Mouse (Mus musculus) stomach, postnatal 0 days (tissue): ENCODE measurements around the gene Rdh7. TPM values are rescaled to one million over a fixed set of nuclear protein-coding genes. Genes with fewer than 3 reads are reported as not detected.

Experiments used
- ATAC-seq: fragments of 200-750 bp; cut with Nextera tagmentation; 2 replicates; pipeline ENCODE4 v1.8.0; 2017; ENCODE audit not compliant: low FRiP score, low TSS enrichment
- DNase-seq: peaks from one replicate; pipeline ENCODE4 v3.0.0-alpha.2; 2016; ENCODE audit warnings: low spot score
- H3K27ac ChIP-seq: fragments of 300-500 bp; sonication (generic); replicated peaks from 2 replicates; pipeline ENCODE4 v1.5.1; 2014; ENCODE audit warnings: mild to moderate bottlenecking, control low read depth
- H3K27me3 ChIP-seq: fragments of 300-500 bp; sonication (generic); 2 replicates; pipeline ENCODE4 v1.6.1; 2014; ENCODE audit warnings: low read length; ENCODE audit not compliant: control insufficient read depth, insufficient read depth
- H3K36me3 ChIP-seq: fragments of 300-500 bp; sonication (generic); 2 replicates; pipeline ENCODE4 v1.6.1; 2014; ENCODE audit warnings: low read length, mixed read lengths; ENCODE audit not compliant: control insufficient read depth, insufficient read depth
- H3K4me1 ChIP-seq: fragments of 300-500 bp; sonication (generic); replicated peaks from 2 replicates; pipeline ENCODE4 v1.6.1; 2014; ENCODE audit warnings: antibody characterized with exemption; ENCODE audit not compliant: control insufficient read depth, insufficient read depth
- H3K4me2 ChIP-seq: fragments of 300-500 bp; sonication (generic); replicated peaks from 2 replicates; pipeline ENCODE4 v1.6.1; 2014; ENCODE audit warnings: low read depth, mild to moderate bottlenecking, control low read depth, moderate library complexity
- H3K4me3 ChIP-seq: fragments of 300-500 bp; sonication (generic); 2 replicates; pipeline ENCODE4 v1.5.1; 2014; ENCODE audit warnings: low read depth, low read length, control low read depth
- H3K9ac ChIP-seq: fragments of 300-500 bp; sonication (generic); 2 replicates; pipeline ENCODE4 v1.6.1; 2014; ENCODE audit warnings: mild to moderate bottlenecking, low read length, control low read depth, mixed read lengths
- H3K9me3 ChIP-seq: fragments of 300-500 bp; sonication (generic); 2 replicates; pipeline ENCODE4 v1.6.1; 2016; ENCODE audit warnings: low read length; ENCODE audit not compliant: control insufficient read depth
- CTCF ChIP-seq: IDR thresholded peaks from 2 replicates; pipeline ENCODE4 v1.5.1; 2016; ENCODE audit warnings: antibody characterized with exemption, low read depth, mild to moderate bottlenecking, moderate library complexity
- EP300 ChIP-seq: optimal IDR thresholded peaks from 2 replicates; pipeline ENCODE3; 2016; ENCODE audit warnings: antibody characterized with exemption
- WGBS: fragments of 180-500 bp; shearing (Covaris S2); extraction: QIAGEN DNeasy Blood & Tissue Kit; methylation state at CpG from one replicate; pipeline ENCODE4 v1.1.7; 2014; 5-methylcytosine and 5-hydroxymethylcytosine counted together
- polyA plus RNA-seq: library from polyadenylated mRNA; unstranded; fragments of >200 nt; fragmentation: Nextera tagmentation; extraction: Ambion mirVana; gene quantifications from 2 replicates; pipeline ENCODE4 v1.2.1, GENCODE M21; 2015

Rdh7 gene
- polyA plus RNA-seq, 1 experiment from 2014 or later, result 1.9 TPM

DNA sequence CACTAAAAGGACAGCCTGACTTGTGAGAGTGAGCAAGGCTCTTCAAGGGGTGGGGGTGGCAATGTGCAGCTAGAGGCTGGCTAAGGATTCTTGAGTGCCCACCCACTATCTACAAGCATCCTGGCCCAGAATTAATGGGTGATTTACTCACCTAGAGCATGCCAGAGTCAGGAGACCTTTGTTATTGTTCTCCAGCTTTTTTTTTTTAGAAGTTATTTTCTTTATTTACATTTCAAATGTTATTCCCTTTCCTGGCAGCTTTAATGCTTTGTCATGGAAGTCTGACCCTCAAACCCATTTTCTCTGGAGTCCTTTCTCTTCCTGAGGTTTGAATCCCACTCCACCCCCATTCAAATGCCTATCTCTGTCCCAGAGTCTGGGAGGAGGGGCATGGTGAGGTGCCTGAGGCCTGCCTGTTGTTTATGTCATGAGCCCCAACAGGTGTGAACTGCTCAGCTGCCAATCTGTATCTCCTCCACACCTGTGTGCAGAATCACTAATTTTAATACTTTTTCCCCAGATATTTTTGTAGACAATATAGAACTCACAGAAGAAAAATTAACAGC, 18.9 kb upstream of the Rdh7 start:
- Histone ChIP-seq H3K9ac (no peak overlapping the region), H3K9me3 (no peaks in the 10 kb centered on the region), H3K4me2 (no peak overlapping the region), H3K27ac (no peak overlapping the region), H3K4me1 (no peaks in the 10 kb centered on the region), H3K36me3 (no peaks in the 10 kb centered on the region), H3K4me3 (no peak overlapping the region), H3K27me3 (no peaks in the 10 kb centered on the region)
- TF ChIP-seq CTCF, result no peak
- DNase-seq (no peak), ATAC-seq (no peak)

DNA sequence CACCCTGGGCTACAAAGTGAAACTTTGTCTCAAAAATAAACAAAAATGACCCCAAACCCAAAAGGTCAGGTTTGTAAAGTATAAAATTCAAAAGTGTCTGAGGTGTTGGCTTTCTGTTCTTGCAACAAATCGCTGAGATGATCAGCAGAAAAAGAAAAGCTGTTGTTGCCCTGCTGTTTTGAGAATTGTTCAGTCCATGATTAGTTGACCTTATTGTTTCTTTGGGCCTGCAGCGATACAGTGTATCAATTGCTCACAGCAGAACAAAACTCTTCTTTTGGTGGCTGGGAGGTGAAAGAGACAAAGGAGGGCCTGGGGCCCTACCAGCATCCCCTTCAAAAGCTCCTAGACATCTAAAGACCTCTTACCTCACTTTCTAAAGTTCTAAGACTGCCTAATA, 17.5 kb upstream of the Rdh7 start:
- WGBS, result 78% methylated on average over 2 of the region's 2 CpGs
- DNase-seq, result no peak
- Histone ChIP-seq H3K27me3 (no peaks in the 10 kb centered on the region), H3K9me3 (no peaks in the 10 kb centered on the region), H3K4me2 (no peak overlapping the region), H3K27ac (no peak overlapping the region), H3K36me3 (no peaks in the 10 kb centered on the region), H3K4me3 (no peak overlapping the region), H3K9ac (no peak overlapping the region), H3K4me1 (no peaks in the 10 kb centered on the region)
- TF ChIP-seq EP300 (no peak), CTCF (no peak)
- no peak for ATAC-seq

DNA sequence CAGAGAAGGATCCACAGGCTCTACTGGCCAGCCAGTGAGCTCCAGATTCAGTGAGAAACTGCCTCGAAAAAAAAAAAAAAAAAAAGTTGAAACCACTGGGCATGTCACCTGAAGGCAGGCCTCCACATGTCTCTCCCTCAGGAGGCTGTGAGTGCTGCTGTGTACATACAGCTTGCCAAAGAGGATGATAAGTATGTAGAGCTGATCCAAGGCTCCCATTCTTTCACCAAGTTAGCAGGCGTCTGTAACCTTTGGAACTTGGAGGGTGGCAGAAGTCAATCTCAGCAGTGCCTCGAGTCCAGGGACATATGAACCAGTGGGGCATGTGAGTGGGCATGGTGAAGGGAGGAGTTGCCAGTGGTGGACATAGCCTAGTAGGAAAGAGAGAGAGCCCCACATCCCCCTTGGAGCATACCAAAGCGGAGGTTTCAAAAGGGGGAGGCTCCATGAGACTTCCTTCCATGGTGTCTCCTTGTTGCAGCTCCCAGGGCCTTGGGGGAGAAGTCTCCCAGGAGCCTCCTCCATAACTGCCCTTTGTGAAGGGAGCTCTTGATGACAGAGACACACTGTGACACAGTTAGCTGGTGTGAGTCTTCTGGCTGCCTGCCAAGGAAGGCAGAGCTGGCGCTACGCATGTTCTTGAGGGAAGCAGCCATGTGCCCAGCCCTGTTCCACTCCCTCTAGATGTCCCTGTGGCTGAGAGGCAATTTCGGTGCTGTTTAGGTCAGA, 16.3 kb upstream of the Rdh7 start:
- 38% methylated on average over 7 of the region's 7 CpGs for WGBS
- no peak overlapping the region for H3K4me2 ChIP-seq
- no peaks in the 10 kb centered on the region for H3K4me1 ChIP-seq
- peak overlapping the region; percentile 78 for H3K27ac ChIP-seq
- H3K27me3 ChIP-seq, result no peaks in the 10 kb centered on the region
- H3K4me3 ChIP-seq, result no peak overlapping the region
- ATAC-seq (peak; percentile 89), DNase-seq (peak; percentile 75)
- no peak for TF ChIP-seq CTCF
- no peaks in the 10 kb centered on the region for H3K9me3 ChIP-seq
- H3K9ac ChIP-seq, result no peak overlapping the region
- no peaks in the 10 kb centered on the region for H3K36me3 ChIP-seq

DNA sequence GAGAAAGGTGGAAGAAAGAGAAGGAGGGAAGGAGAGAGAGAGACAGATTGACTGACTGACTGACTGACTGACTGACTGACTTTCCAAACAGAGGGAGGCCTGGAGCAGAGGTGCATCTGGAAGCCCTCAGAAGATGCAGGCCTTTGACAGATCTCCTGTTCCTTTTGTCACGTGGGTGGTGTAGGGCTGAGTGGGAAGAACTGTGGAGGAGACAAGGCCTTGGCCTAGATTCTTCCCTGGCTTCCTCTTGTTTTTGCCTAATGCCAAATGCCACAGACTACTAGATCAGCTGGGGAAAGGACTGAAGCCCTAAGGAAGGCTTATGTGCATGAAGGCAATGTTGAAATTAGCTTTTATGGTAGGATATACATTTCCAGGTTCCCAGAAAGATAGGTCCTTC, 14.5 kb upstream of the Rdh7 start:
- ATAC-seq (no peak), DNase-seq (no peak)
- no peak overlapping the region for H3K4me2 ChIP-seq
- 58% methylated on average over 1 of the region's 1 CpGs for WGBS
- H3K27ac ChIP-seq, result no peak overlapping the region
- no peaks in the 10 kb centered on the region for H3K36me3 ChIP-seq
- no peak overlapping the region for H3K9ac ChIP-seq
- H3K27me3 ChIP-seq, result no peaks in the 10 kb centered on the region
- no peaks in the 10 kb centered on the region for H3K4me1 ChIP-seq
- H3K9me3 ChIP-seq, result no peaks in the 10 kb centered on the region
- H3K4me3 ChIP-seq, result no peak overlapping the region
- TF ChIP-seq EP300 (no peak), CTCF (no peak)

DNA sequence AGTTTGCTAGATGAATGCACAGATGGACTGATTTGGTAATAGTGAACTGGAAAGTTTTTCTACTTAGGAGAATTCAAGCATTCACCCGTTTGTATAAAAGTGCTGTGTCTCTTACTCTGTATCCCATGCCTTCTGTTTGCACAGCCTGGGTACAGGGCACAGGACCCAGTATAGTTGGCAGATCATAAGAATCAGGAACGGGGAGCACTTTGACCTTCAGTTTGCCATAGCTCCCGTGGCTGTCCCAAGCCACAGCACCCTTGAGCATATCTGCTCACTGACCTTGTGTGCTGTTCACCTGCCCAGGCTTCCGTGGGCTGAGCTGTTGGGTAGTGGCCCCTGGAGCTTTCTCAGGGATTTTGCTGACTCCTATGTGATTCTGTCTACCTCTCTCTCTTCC, 13.1 kb upstream of the Rdh7 start:
- DNase-seq (no peak), ATAC-seq (no peak)
- 61% methylated on average over 4 of the region's 4 CpGs for WGBS
- Histone ChIP-seq H3K36me3 (no peaks in the 10 kb centered on the region), H3K9me3 (no peaks in the 10 kb centered on the region), H3K4me3 (no peak overlapping the region), H3K9ac (no peak overlapping the region), H3K27me3 (no peaks in the 10 kb centered on the region), H3K27ac (no peak overlapping the region), H3K4me1 (no peaks in the 10 kb centered on the region; the same call in 1 of the 2 replicates), H3K4me2 (no peak overlapping the region)
- TF ChIP-seq EP300 (no peak), CTCF (no peak)

GRCm38 (mm10) chr10:127899783-127900182, 11.2 kb upstream of the Rdh7 start:
- no peak overlapping the region for H3K9ac ChIP-seq
- no peak; the same call in 1 of the 2 replicates for ATAC-seq
- no peak for DNase-seq
- H3K4me2 ChIP-seq, result no peak overlapping the region
- 50% methylated on average over 5 of the region's 5 CpGs for WGBS
- H3K27ac ChIP-seq, result no peak overlapping the region
- H3K27me3 ChIP-seq, result no peaks in the 10 kb centered on the region
- TF ChIP-seq CTCF, result no peak
- TF ChIP-seq EP300, result no peak
- H3K4me3 ChIP-seq, result no peak overlapping the region
- no peaks in the 10 kb centered on the region; the same call in 1 of the 2 replicates for H3K4me1 ChIP-seq
- H3K36me3 ChIP-seq, result no peaks in the 10 kb centered on the region
- no peaks in the 10 kb centered on the region for H3K9me3 ChIP-seq
